Mouse (Mus musculus): Measurements from ENCODE around the gene Eef1akmt1. TPM values are rescaled to one million over a fixed set of nuclear protein-coding genes. Genes with fewer than 3 reads are reported as not detected.

Gene Eef1akmt1
- total RNA-seq, 2 experiments from 2014 or later = 10.9 TPM; not detected in 1

- ATAC-seq (replicated peaks; ENCODE audit: low FRiP score, poor library complexity, severe bottlenecking) = no peak
These were observed 18.5 kb downstream of the Eef1akmt1 start for GRCm38 (mm10) chr14:57552945-57553344.

- no peak for ATAC-seq (replicated peaks; ENCODE audit: low FRiP score, poor library complexity, severe bottlenecking)
These were observed 24.4 kb downstream of the Eef1akmt1 start for GRCm38 (mm10) chr14:57547062-57547461.

- no peak for ATAC-seq (replicated peaks; ENCODE audit: low FRiP score, poor library complexity, severe bottlenecking)
These were observed 24.8 kb downstream of the Eef1akmt1 start for GRCm38 (mm10) chr14:57546557-57547021.

GRCm38 (mm10) chr14:57546131-57546530 lies 25.3 kb downstream of the Eef1akmt1 start:
- ATAC-seq (replicated peaks; ENCODE audit: low FRiP score, poor library complexity, severe bottlenecking) = no peak

GRCm38 (mm10) chr14:57545526-57545925 lies 25.9 kb downstream of the Eef1akmt1 start:
- ATAC-seq (replicated peaks; ENCODE audit: low FRiP score, poor library complexity, severe bottlenecking) = no peak

- ATAC-seq (replicated peaks; ENCODE audit: low FRiP score, poor library complexity, severe bottlenecking) = no peak
These were observed 27.9 kb downstream of the Eef1akmt1 start for GRCm38 (mm10) chr14:57543420-57544039.

GRCm38 (mm10) chr14:57542231-57542630 lies 29.2 kb downstream of the Eef1akmt1 start:
- ATAC-seq (replicated peaks; ENCODE audit: low FRiP score, poor library complexity, severe bottlenecking) = no peak

- ATAC-seq (replicated peaks; ENCODE audit: low FRiP score, poor library complexity, severe bottlenecking) = no peak
These were observed 30.7 kb downstream of the Eef1akmt1 start for GRCm38 (mm10) chr14:57540683-57541082.

- no peak for ATAC-seq (replicated peaks; ENCODE audit: low FRiP score, poor library complexity, severe bottlenecking)
These were observed 34.0 kb downstream of the Eef1akmt1 start for GRCm38 (mm10) chr14:57537261-57538015.

- ATAC-seq (replicated peaks; ENCODE audit: low FRiP score, poor library complexity, severe bottlenecking) = no peak
These were observed 34.6 kb downstream of the Eef1akmt1 start for GRCm38 (mm10) chr14:57536820-57537219.

GRCm38 (mm10) chr14:57535646-57536045 lies 35.8 kb downstream of the Eef1akmt1 start:
- ATAC-seq (replicated peaks; ENCODE audit: low FRiP score, poor library complexity, severe bottlenecking) = no peak

- no peak for ATAC-seq (replicated peaks; ENCODE audit: low FRiP score, poor library complexity, severe bottlenecking)
These were observed 36.5 kb downstream of the Eef1akmt1 start for GRCm38 (mm10) chr14:57534961-57535360.

- ATAC-seq (replicated peaks; ENCODE audit: low FRiP score, poor library complexity, severe bottlenecking) = no peak
These were observed 37.1 kb downstream of the Eef1akmt1 start for GRCm38 (mm10) chr14:57534346-57534745.

- ATAC-seq (replicated peaks; ENCODE audit: low FRiP score, poor library complexity, severe bottlenecking) = no peak
These were observed 37.6 kb downstream of the Eef1akmt1 start for GRCm38 (mm10) chr14:57533841-57534240.

GRCm38 (mm10) chr14:57533214-57533613 lies 38.2 kb downstream of the Eef1akmt1 start:
- no peak for ATAC-seq (replicated peaks; ENCODE audit: low FRiP score, poor library complexity, severe bottlenecking)

- no peak for ATAC-seq (replicated peaks; ENCODE audit: low FRiP score, poor library complexity, severe bottlenecking)
These were observed 38.8 kb downstream of the Eef1akmt1 start for GRCm38 (mm10) chr14:57532577-57532976.

- ATAC-seq (replicated peaks; ENCODE audit: low FRiP score, poor library complexity, severe bottlenecking) = no peak
These were observed 41.5 kb downstream of the Eef1akmt1 start for GRCm38 (mm10) chr14:57529786-57530515.

GRCm38 (mm10) chr14:57529086-57529785 lies 42.2 kb downstream of the Eef1akmt1 start:
- no peak for ATAC-seq (replicated peaks; ENCODE audit: low FRiP score, poor library complexity, severe bottlenecking)

GRCm38 (mm10) chr14:57527598-57527997 lies 43.8 kb downstream of the Eef1akmt1 start:
- ATAC-seq (replicated peaks; ENCODE audit: low FRiP score, poor library complexity, severe bottlenecking) = no peak

- ATAC-seq (replicated peaks; ENCODE audit: low FRiP score, poor library complexity, severe bottlenecking) = no peak
These were observed 44.3 kb downstream of the Eef1akmt1 start for GRCm38 (mm10) chr14:57527122-57527521.

Data from erythroid progenitor cell, adult 5-6 weeks (primary cell).